28 mouse cellular contexts compared by ENCODE assay signal in the genomic region with DNA sequence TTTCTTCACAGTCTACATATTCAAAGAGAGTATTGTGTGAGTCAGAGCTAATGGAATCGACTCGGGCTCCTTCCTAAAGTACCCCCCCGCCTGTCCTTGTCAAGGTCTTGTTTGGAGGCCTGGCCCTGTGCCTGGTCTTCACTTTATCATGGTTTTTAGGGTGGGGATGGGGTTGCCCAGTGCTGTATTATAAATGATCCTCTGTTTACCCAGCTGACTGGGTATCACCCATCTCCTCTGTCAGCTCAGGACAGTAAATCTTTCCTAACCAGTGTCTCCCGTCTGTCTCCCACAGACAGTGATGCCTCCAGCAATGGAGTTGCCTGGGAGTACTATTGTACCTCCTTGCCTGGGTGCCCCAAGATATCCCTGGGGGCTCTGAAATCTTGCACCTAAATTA. TPM values are rescaled to one million over a fixed set of nuclear protein-coding genes. Genes with fewer than 3 reads are reported as not detected.
DNase-seq lines count a peak whose midpoint lies in the region; ATAC-seq and TF ChIP-seq lines count a peak whose summit lies in the region.
"Had no signal": no experiment of that assay in that cellular context is flagged by ENCODE, and none has a peak within 500 bp of the region (broad histone marks: within the 10 kb centered on the region; RNA-seq: fewer than 3 reads in every experiment).

No protein-coding gene starts in this region.

- H3K4me1 ChIP-seq in limb, embryonic 11.5 days (ENCODE audit: control insufficient read depth, insufficient read depth, low read length), result no peaks in the 10 kb centered on the region
- H3K4me1 ChIP-seq in limb, embryonic 10.5 days, result no peaks in the 10 kb centered on the region
- no peaks in the 10 kb centered on the region for H3K4me1 ChIP-seq in hindbrain, postnatal 0 days (ENCODE audit: insufficient read depth, low read length)
- no peaks in the 10 kb centered on the region for H3K4me1 ChIP-seq in forebrain, embryonic 10.5 days
- H3K4me1 ChIP-seq: forebrain, embryonic 13.5 days; heart, embryonic 13.5 days; intestine, embryonic 15.5 days had no signal

- no peaks in the 10 kb centered on the region for H3K36me3 ChIP-seq in limb, embryonic 11.5 days (ENCODE audit: control insufficient read depth, insufficient read depth, low read length)
- H3K36me3 ChIP-seq in limb, embryonic 10.5 days, result no peaks in the 10 kb centered on the region
- no peaks in the 10 kb centered on the region for H3K36me3 ChIP-seq in hindbrain, postnatal 0 days (ENCODE audit: insufficient read depth, low read length)
- no peaks in the 10 kb centered on the region for H3K36me3 ChIP-seq in forebrain, embryonic 10.5 days (replicated peaks)
- H3K36me3 ChIP-seq: heart, embryonic 13.5 days; intestine, embryonic 15.5 days had no signal

- no peak overlapping the region for H3K27ac ChIP-seq in limb, embryonic 11.5 days (replicated peaks; ENCODE audit: low read depth, low read length)
- H3K27ac ChIP-seq in limb, embryonic 10.5 days, result no peak overlapping the region
- H3K27ac ChIP-seq in hindbrain, postnatal 0 days, result no peak overlapping the region
- no peak overlapping the region for H3K27ac ChIP-seq in forebrain, embryonic 10.5 days
- H3K27ac ChIP-seq: forebrain, embryonic 13.5 days; heart, embryonic 13.5 days; intestine, embryonic 15.5 days; kidney, postnatal 0 days had no signal

- intact Hi-C loops in heart, postnatal 10 days (cut with DNase I), result no loop called here

- no peak for TF ChIP-seq CTCF in hindbrain, postnatal 0 days (IDR thresholded peaks at IDR 0.05; ENCODE audit: low read depth)

- ATAC-seq in limb, embryonic 11.5 days (ENCODE audit: insufficient number of reproducible peaks, low FRiP score, low TSS enrichment, low read depth), result 0 out of 2 replicates have a peak, but pooled peaks have one; percentile 21
- peak; percentile 35; the same call in 1 of the 2 replicates for ATAC-seq in hindbrain, postnatal 0 days
- ATAC-seq: forebrain, embryonic 13.5 days; intestine, embryonic 15.5 days; liver, postnatal 0 days; Patski had no signal

- no peak overlapping the region for H3K9ac ChIP-seq in limb, embryonic 11.5 days (ENCODE audit: low read length)
- H3K9ac ChIP-seq in hindbrain, postnatal 0 days (replicated peaks; ENCODE audit: low read length), result no peak overlapping the region
- H3K9ac ChIP-seq: forebrain, embryonic 13.5 days; heart, embryonic 13.5 days; intestine, embryonic 15.5 days; liver, postnatal 0 days had no signal

- 69% methylated on average over 4 of the region's 4 CpGs for WGBS in limb, embryonic 11.5 days
- WGBS in limb, embryonic 10.5 days, result 80% methylated on average over 4 of the region's 4 CpGs
- 55% methylated on average over 4 of the region's 4 CpGs for WGBS in hindbrain, postnatal 0 days
- WGBS in forebrain, embryonic 10.5 days, result 82% methylated on average over 4 of the region's 4 CpGs

- peak; percentile 23 for DNase-seq in heart, adult 11 months
- DNase-seq in heart, postnatal 10 days, result no peak
- DNase-seq in limb, embryonic 11.5 days (ENCODE audit: low spot score), result no peak
- no peak for DNase-seq in limb, embryonic 10.5 days (ENCODE audit: low spot score)
- peak; percentile 36 for DNase-seq in adrenal gland, adult 8-10 months
- DNase-seq in hindbrain, postnatal 0 days (ENCODE audit: low spot score), result no peak
- DNase-seq in right cerebral cortex, adult 18-20 months, result no peak
- DNase-seq in forebrain, embryonic 10.5 days (ENCODE audit: extremely low spot score, low spot score), result no peak
- DNase-seq: cerebellum, adult 9-10 months; heart, adult 18-20 months; heart, postnatal 36 days; liver, postnatal 0 days; lung, postnatal 14 days; midbrain, embryonic 14.5 days; right cerebral cortex, postnatal 4 days; thymus, postnatal 25 days had no signal

- no peak overlapping the region for H3K4me2 ChIP-seq in limb, embryonic 11.5 days (ENCODE audit: low read depth, severe bottlenecking)
- no peak overlapping the region for H3K4me2 ChIP-seq in hindbrain, postnatal 0 days (ENCODE audit: low read depth, low read length)
- H3K4me2 ChIP-seq: forebrain, embryonic 13.5 days; heart, embryonic 13.5 days; intestine, embryonic 15.5 days had no signal

- H3K27me3 ChIP-seq in limb, embryonic 11.5 days (ENCODE audit: control insufficient read depth, insufficient read depth, low read length), result no peaks in the 10 kb centered on the region
- no peaks in the 10 kb centered on the region for H3K27me3 ChIP-seq in limb, embryonic 10.5 days (ENCODE audit: low read depth, poor library complexity, severe bottlenecking)
- H3K27me3 ChIP-seq in hindbrain, postnatal 0 days (ENCODE audit: insufficient read depth, low read length), result no peaks in the 10 kb centered on the region
- H3K27me3 ChIP-seq in forebrain, embryonic 10.5 days (ENCODE audit: poor library complexity, severe bottlenecking), result no peaks in the 10 kb centered on the region
- H3K27me3 ChIP-seq: forebrain, embryonic 13.5 days; heart, embryonic 13.5 days; intestine, embryonic 15.5 days had no signal

- no peak overlapping the region for H3K4me3 ChIP-seq in limb, embryonic 11.5 days (ENCODE audit: low read depth, low read length)
- no peak overlapping the region for H3K4me3 ChIP-seq in limb, embryonic 10.5 days
- no peak overlapping the region for H3K4me3 ChIP-seq in hindbrain, postnatal 0 days (ENCODE audit: low read length)
- H3K4me3 ChIP-seq in forebrain, embryonic 10.5 days, result no peak overlapping the region
- H3K4me3 ChIP-seq: forebrain, embryonic 13.5 days; heart, embryonic 13.5 days; intestine, embryonic 15.5 days had no signal

- H3K9me3 ChIP-seq in limb, embryonic 11.5 days (ENCODE audit: control insufficient read depth, low read length), result no peaks in the 10 kb centered on the region
- H3K9me3 ChIP-seq in limb, embryonic 10.5 days (replicated peaks), result no peaks in the 10 kb centered on the region
- H3K9me3 ChIP-seq in hindbrain, postnatal 0 days (ENCODE audit: low read length), result no peaks in the 10 kb centered on the region
- H3K9me3 ChIP-seq in forebrain, embryonic 10.5 days, result no peaks in the 10 kb centered on the region
- H3K9me3 ChIP-seq: forebrain, embryonic 13.5 days; heart, embryonic 13.5 days; intestine, embryonic 15.5 days had no signal

RNA-seq across cellular contexts. Expression of gene Fam240b, which starts 19.6 kb away (rescaled TPM):
- not detected for total RNA-seq in heart, postnatal 10 days (2021)
- polyA plus RNA-seq in limb, embryonic 11.5 days (2014; fragmentation: Nextera tagmentation; extraction: Ambion mirVana), result not detected in 2 replicates
- polyA plus RNA-seq in limb, embryonic 10.5 days (2016; fragmentation: Nextera tagmentation; extraction: Ambion mirVana), result not detected in 2 replicates
- total RNA-seq in adrenal gland, adult 8-10 months (2022), result not detected
- not detected in 2 replicates for total RNA-seq in hindbrain, postnatal 0 days (2014; rRNA removed)
- 0.21 and 0.35 TPM in 2 replicates for polyA plus RNA-seq in hindbrain, postnatal 0 days (2015; fragmentation: Nextera tagmentation; extraction: Ambion mirVana)
- not detected in 2 replicates for polyA plus RNA-seq in forebrain, embryonic 10.5 days (2016; fragmentation: Nextera tagmentation; extraction: Ambion mirVana)
- total RNA-seq: heart, adult 18-20 months; heart, postnatal 36 days; layer of hippocampus, adult 8-10 months; left cerebral cortex, postnatal 36 days; liver, adult 2 months; megakaryocyte, adult 5-6 weeks had no signal
- polyA plus RNA-seq: cortical plate, adult 2 months; embryonic facial prominence, embryonic 11.5 days; forebrain, embryonic 13.5 days; frontal cortex, adult 2 months; heart, embryonic 13.5 days; intestine, embryonic 15.5 days; liver, adult 2 months; liver, postnatal 0 days; midbrain, embryonic 14.5 days; Patski had no signal

RNA-seq across cellular contexts. Expression of gene Cdk20, which starts 45.9 kb away (rescaled TPM):
- 1 to 10 TPM; 3.3 TPM for total RNA-seq in heart, postnatal 10 days (2021)
- 10.8 and 11.2 TPM in 2 replicates for polyA plus RNA-seq in limb, embryonic 11.5 days (2014; fragmentation: Nextera tagmentation; extraction: Ambion mirVana)
- polyA plus RNA-seq in limb, embryonic 10.5 days (2016; fragmentation: Nextera tagmentation; extraction: Ambion mirVana), result 9.0 and 11.8 TPM in 2 replicates
- total RNA-seq in adrenal gland, adult 8-10 months (2022), result 1 to 10 TPM; 3.3 to 5.1 (median 4.7) TPM
- total RNA-seq in hindbrain, postnatal 0 days (2014; rRNA removed), result 31.2 and 32.6 TPM in 2 replicates
- 19.2 TPM in 2 replicates for polyA plus RNA-seq in hindbrain, postnatal 0 days (2015; fragmentation: Nextera tagmentation; extraction: Ambion mirVana)
- polyA plus RNA-seq in forebrain, embryonic 10.5 days (2016; fragmentation: Nextera tagmentation; extraction: Ambion mirVana), result 10.2 and 10.8 TPM in 2 replicates

Comparison
In these comparisons a context has a peak if more than half of its experiments do, and no peak if none do; other contexts are left out.
1. DNase-seq: peak in heart, adult 11 months (single experiment) and adrenal gland, adult 8-10 months (single experiment); none in heart, postnatal 10 days (0 of 2), limb, embryonic 11.5 days (single experiment), limb, embryonic 10.5 days (single experiment), hindbrain, postnatal 0 days (single experiment), right cerebral cortex, adult 18-20 months (single experiment) and forebrain, embryonic 10.5 days (single experiment).